Mouse (Mus musculus) neural tube, embryonic 13.5 days (tissue): ENCODE results near the gene Klhdc9. TPM values are rescaled to one million over a fixed set of nuclear protein-coding genes. Genes with fewer than 3 reads are reported as not detected.

Experiments
- ATAC-seq: fragments of 200-750 bp; cut with Nextera tagmentation; 2 replicates; pipeline ENCODE4 v1.8.0; 2017; ENCODE audit warnings: low read depth, mild to moderate bottlenecking, moderate TSS enrichment, moderate library complexity
- H3K27ac ChIP-seq: fragments of 300-500 bp; sonication (generic); replicated peaks from 2 replicates; pipeline ENCODE4 v1.5.1; 2015; ENCODE audit warnings: moderate library complexity, mild to moderate bottlenecking, inconsistent platforms
- H3K27me3 ChIP-seq: fragments of 300-500 bp; sonication (generic); 2 replicates; pipeline ENCODE4 v1.6.1; 2015; ENCODE audit warnings: mild to moderate bottlenecking, inconsistent platforms
- H3K36me3 ChIP-seq: fragments of 300-500 bp; sonication (generic); 2 replicates; pipeline ENCODE4 v1.6.1; 2015; ENCODE audit warnings: mild to moderate bottlenecking, inconsistent platforms
- H3K4me1 ChIP-seq: fragments of 300-500 bp; sonication (generic); replicated peaks from 2 replicates; pipeline ENCODE4 v1.6.1; 2015; ENCODE audit warnings: inconsistent platforms
- H3K4me2 ChIP-seq: fragments of 300-500 bp; sonication (generic); 2 replicates; pipeline ENCODE4 v1.6.1; 2015; ENCODE audit warnings: inconsistent platforms, mild to moderate bottlenecking, moderate library complexity
- H3K4me3 ChIP-seq: fragments of 300-500 bp; sonication (generic); 2 replicates; pipeline ENCODE4 v1.5.1; 2015; ENCODE audit warnings: mild to moderate bottlenecking, inconsistent platforms
- H3K9ac ChIP-seq: fragments of 300-500 bp; sonication (generic); 2 replicates; pipeline ENCODE4 v1.6.1; 2015; ENCODE audit warnings: moderate library complexity, mild to moderate bottlenecking, inconsistent platforms
- H3K9me3 ChIP-seq: fragments of 300-500 bp; sonication (generic); 2 replicates; pipeline ENCODE4 v1.6.1; 2016; ENCODE audit warnings: inconsistent platforms
- WGBS: fragments of 180-500 bp; shearing (Covaris S2); methylation state at CpG from one replicate; pipeline ENCODE4 v1.1.7; 2015; 5-methylcytosine and 5-hydroxymethylcytosine counted together
- polyA plus RNA-seq: library from polyadenylated mRNA; unstranded; fragments of >200 nt; fragmentation: Nextera tagmentation; extraction: Ambion mirVana; gene quantifications from 2 replicates; pipeline ENCODE4 v1.2.1, GENCODE M21; 2015

The Klhdc9 gene
- polyA plus RNA-seq, 1 experiment from 2014 or later, result 4.0 TPM

- Histone ChIP-seq H3K27ac (no peak overlapping the region), H3K36me3 (no peaks in the 10 kb centered on the region), H3K9ac (no peak overlapping the region), H3K4me1 (peaks cover 40% of the 10 kb centered on the region), H3K4me3 (no peak overlapping the region), H3K4me2 (no peak overlapping the region), H3K27me3 (no peaks in the 10 kb centered on the region), H3K9me3 (peaks cover 6% of the 10 kb centered on the region; the same call in 1 of the 2 replicates)
- 96% methylated on average over 2 of the region's 2 CpGs for WGBS
- ATAC-seq, result no peak
These were observed 11.4 kb downstream of the Klhdc9 start for GRCm38 (mm10) chr1:171349210-171349609.

DNA sequence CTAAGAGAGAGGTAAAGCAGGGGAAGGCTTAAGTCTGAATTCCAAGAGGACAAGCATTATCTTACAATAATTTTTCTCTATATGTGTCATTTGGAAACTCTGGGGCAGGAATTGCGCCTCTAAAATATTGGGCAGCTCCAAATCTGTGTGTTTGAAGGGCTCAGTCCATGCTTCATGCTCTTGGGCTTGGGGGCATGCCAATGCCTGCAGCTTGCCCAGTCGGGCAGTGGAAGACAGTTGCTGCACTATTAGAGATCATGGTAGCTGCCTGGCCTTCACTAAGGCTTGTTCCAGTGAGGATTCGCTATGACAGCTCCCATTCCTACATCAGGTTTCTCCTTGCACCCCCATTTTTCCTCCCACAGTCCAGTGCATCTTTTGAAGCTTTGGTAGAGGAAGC, 11.9 kb downstream of the Klhdc9 start:
- Histone ChIP-seq H3K4me1 (peaks cover 45% of the 10 kb centered on the region), H3K9ac (no peak overlapping the region), H3K27ac (no peak overlapping the region), H3K4me3 (no peak overlapping the region), H3K36me3 (no peaks in the 10 kb centered on the region), H3K4me2 (no peak overlapping the region), H3K9me3 (peaks cover 6% of the 10 kb centered on the region; the same call in 1 of the 2 replicates), H3K27me3 (no peaks in the 10 kb centered on the region)
- 95% methylated on average over 3 of the region's 3 CpGs for WGBS
- no peak for ATAC-seq

- H3K4me2 ChIP-seq, result peak overlapping the region; percentile 88
- no peak for ATAC-seq
- peaks cover 25% of the 10 kb centered on the region for H3K36me3 ChIP-seq
These were observed 14.5 kb downstream of the Klhdc9 start for GRCm38 (mm10) chr1:171346095-171346450.

GRCm38 (mm10) chr1:171345225-171346094, 15.1 kb downstream of the Klhdc9 start, which contains the start of the genes Nit1 and Pfdn2:
Nit1 (minus strand) TSS chr1:171345646.
Pfdn2 (plus strand) TSS chr1:171345670.
- Histone ChIP-seq H3K4me3 (peak within 1 kb of the TSS; percentile 92), H3K4me1 (peaks cover 47% of the 10 kb centered on the region), H3K36me3 (peaks cover 31% of the 10 kb centered on the region), H3K9me3 (peaks cover 6% of the 10 kb centered on the region; the same call in 1 of the 2 replicates), H3K27me3 (no peaks in the 10 kb centered on the region), H3K27ac (peak within 1 kb of the TSS; percentile 71), H3K4me2 (peak within 1 kb of the TSS; percentile 88), H3K9ac (peak within 1 kb of the TSS; percentile 88)
- 2% methylated on average over 52 of the region's 53 CpGs for WGBS
- ATAC-seq, result peak; percentile 95

More at GRCm38 (mm10) chr1:171346095-171346450, 14.5 kb downstream of the Klhdc9 start:
- Histone ChIP-seq H3K27me3 (no peaks in the 10 kb centered on the region), H3K27ac (peak overlapping the region; percentile 71; the same call in 1 of the 2 replicates), H3K4me1 (peaks cover 47% of the 10 kb centered on the region), H3K4me3 (peak overlapping the region; percentile 92), H3K9me3 (peaks cover 6% of the 10 kb centered on the region; the same call in 1 of the 2 replicates), H3K9ac (peak overlapping the region; percentile 88)
- WGBS, result 0% methylated on average over 14 of the region's 14 CpGs

DNA sequence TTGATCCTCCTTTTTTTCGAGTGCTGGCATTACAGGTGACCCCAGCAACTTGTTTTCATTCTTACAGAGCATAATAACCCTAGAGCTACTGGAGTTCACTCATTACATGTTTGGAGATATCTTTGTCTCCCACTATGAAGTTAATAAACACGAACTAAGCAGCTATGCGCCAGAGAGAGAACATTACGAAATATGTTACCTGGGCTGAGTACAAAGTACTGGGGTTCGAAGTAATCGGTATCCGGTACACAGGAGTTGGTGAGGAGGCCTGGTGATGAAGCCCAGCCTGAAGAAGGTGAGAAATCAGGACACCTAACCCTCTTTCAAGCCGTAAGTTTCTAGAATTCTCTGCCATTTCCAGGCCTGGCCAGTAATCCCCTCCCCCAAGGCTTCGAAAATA, 15.9 kb downstream of the Klhdc9 start:
- Histone ChIP-seq H3K27ac (no peak overlapping the region), H3K4me3 (peak overlapping the region; percentile 92), H3K9ac (peak overlapping the region; percentile 88), H3K4me1 (peaks cover 47% of the 10 kb centered on the region), H3K27me3 (no peaks in the 10 kb centered on the region), H3K4me2 (peak overlapping the region; percentile 88), H3K9me3 (peaks cover 6% of the 10 kb centered on the region; the same call in 1 of the 2 replicates), H3K36me3 (peaks cover 38% of the 10 kb centered on the region)
- WGBS, result 79% methylated on average over 9 of the region's 9 CpGs
- ATAC-seq, result no peak

GRCm38 (mm10) chr1:171343922-171344677, 16.5 kb downstream of the Klhdc9 start:
- 0 out of 2 replicates have a peak overlapping the region, but pooled peaks have one; percentile 9 for H3K9ac ChIP-seq
- peaks cover 44% of the 10 kb centered on the region for H3K36me3 ChIP-seq
- H3K27ac ChIP-seq, result no peak overlapping the region
- no peaks in the 10 kb centered on the region for H3K27me3 ChIP-seq
- peaks cover 6% of the 10 kb centered on the region; the same call in 1 of the 2 replicates for H3K9me3 ChIP-seq
- ATAC-seq, result no peak
- peaks cover 46% of the 10 kb centered on the region for H3K4me1 ChIP-seq
- peak overlapping the region; percentile 92 for H3K4me3 ChIP-seq
- 77% methylated on average over 9 of the region's 9 CpGs for WGBS
- H3K4me2 ChIP-seq, result peak overlapping the region; percentile 88

DNA sequence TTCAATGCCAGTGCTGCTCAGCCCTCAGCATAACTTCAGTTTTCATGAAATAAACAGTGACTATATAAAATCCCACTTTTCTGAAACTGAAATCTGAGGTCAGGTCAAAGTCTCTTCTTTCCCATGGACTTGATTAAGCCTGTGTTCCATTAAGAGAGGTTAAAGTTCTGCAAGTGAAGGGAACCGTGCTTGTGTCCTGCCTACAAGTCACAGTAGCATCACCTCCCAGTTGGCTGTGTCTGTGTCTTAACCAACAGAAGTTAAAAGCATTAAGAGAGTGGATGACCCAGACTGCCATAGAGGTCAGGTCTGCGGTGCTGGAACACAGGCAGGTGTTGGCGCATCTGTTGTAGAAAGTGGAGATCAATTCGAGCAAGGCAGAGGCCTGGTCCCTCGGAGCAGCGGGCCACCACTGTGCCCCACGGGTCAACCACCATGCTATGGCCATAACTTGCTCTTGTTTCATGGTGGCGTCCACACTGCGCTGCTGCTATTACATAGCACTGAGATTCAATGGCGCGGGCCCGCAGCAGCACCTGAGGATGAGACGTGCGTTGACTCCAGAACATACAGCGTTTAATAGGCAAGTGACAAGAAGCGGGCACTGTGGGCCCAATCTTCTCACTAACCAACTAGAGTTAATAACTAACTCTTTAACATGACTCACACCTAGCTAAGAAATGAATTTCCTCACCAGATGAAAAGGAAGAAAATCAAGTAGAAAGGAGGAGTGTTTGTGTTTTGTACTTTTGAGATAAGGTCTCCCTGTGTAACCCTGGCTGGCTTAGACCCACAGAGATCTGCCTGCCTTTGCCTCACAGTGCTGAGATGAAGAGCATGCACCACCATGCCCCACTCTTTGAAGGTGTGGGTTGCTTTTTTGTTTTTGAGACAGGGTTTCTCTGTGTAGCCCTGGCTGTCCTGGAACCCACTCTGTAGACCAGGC, 18.1 kb downstream of the Klhdc9 start:
- WGBS, result 93% methylated on average over 16 of the region's 16 CpGs
- no peak for ATAC-seq
- Histone ChIP-seq H3K4me1 (peaks cover 32% of the 10 kb centered on the region), H3K36me3 (peaks cover 60% of the 10 kb centered on the region), H3K4me2 (no peak overlapping the region), H3K4me3 (no peak overlapping the region), H3K27ac (no peak overlapping the region), H3K9ac (no peak overlapping the region), H3K27me3 (no peaks in the 10 kb centered on the region), H3K9me3 (peaks cover 6% of the 10 kb centered on the region; the same call in 1 of the 2 replicates)

GRCm38 (mm10) chr1:171330216-171330560, 30.4 kb downstream of the Klhdc9 start:
- Histone ChIP-seq H3K36me3 (peaks cover 21% of the 10 kb centered on the region; the same call in 1 of the 2 replicates), H3K4me2 (peak overlapping the region; percentile 82), H3K4me1 (peaks cover 72% of the 10 kb centered on the region), H3K9ac (peak overlapping the region; percentile 96), H3K9me3 (no peaks in the 10 kb centered on the region), H3K4me3 (peak overlapping the region; percentile 87), H3K27me3 (no peaks in the 10 kb centered on the region), H3K27ac (peak overlapping the region; percentile 100)
- ATAC-seq, result no peak
- 0% methylated on average over 4 of the region's 4 CpGs for WGBS

- ATAC-seq, result peak; percentile 87
- H3K4me3 ChIP-seq, result peak overlapping the region; percentile 87
- H3K27me3 ChIP-seq, result no peaks in the 10 kb centered on the region
- H3K9me3 ChIP-seq, result no peaks in the 10 kb centered on the region
- peak overlapping the region; percentile 100 for H3K27ac ChIP-seq
- H3K4me1 ChIP-seq, result peaks cover 72% of the 10 kb centered on the region
- WGBS, result under 1% methylated on average over 55 of the region's 61 CpGs
- peak overlapping the region; percentile 82 for H3K4me2 ChIP-seq
- peaks cover 16% of the 10 kb centered on the region; the same call in 1 of the 2 replicates for H3K36me3 ChIP-seq
- peak overlapping the region; percentile 96 for H3K9ac ChIP-seq
These were observed 31.0 kb downstream of the Klhdc9 start for GRCm38 (mm10) chr1:171329433-171330215.

GRCm38 (mm10) chr1:171328839-171329432, 31.7 kb downstream of the Klhdc9 start, which contains the start of gene Dedd:
Dedd (plus strand) TSS chr1:171329145.
- Histone ChIP-seq H3K9me3 (no peaks in the 10 kb centered on the region), H3K4me3 (peak within 1 kb of the TSS; percentile 87), H3K27me3 (no peaks in the 10 kb centered on the region), H3K9ac (peak within 1 kb of the TSS; percentile 96), H3K27ac (peak within 1 kb of the TSS; percentile 100), H3K4me1 (peaks cover 68% of the 10 kb centered on the region), H3K36me3 (peaks cover 16% of the 10 kb centered on the region; the same call in 1 of the 2 replicates), H3K4me2 (peak within 1 kb of the TSS; percentile 82)
- under 1% methylated on average over 47 of the region's 48 CpGs for WGBS
- ATAC-seq, result peak; percentile 97
